Mouse (Mus musculus) spleen, adult 12 weeks (tissue): ENCODE data around the gene Chd9.
"Not testable (repeated sequence)": the region's sequence is repeated elsewhere in the genome, so short reads cannot be mapped to it uniquely, and the experiment has no call there.

Experiments
- DNase-seq: peaks from one replicate; pipeline ENCODE4 v3.0.0; 2022; ENCODE audit warnings: low spot score

Gene Chd9

GRCm38 (mm10) chr8:90871375-90872080, 43.4 kb downstream of the Chd9 start:
- no peak for DNase-seq

DNA sequence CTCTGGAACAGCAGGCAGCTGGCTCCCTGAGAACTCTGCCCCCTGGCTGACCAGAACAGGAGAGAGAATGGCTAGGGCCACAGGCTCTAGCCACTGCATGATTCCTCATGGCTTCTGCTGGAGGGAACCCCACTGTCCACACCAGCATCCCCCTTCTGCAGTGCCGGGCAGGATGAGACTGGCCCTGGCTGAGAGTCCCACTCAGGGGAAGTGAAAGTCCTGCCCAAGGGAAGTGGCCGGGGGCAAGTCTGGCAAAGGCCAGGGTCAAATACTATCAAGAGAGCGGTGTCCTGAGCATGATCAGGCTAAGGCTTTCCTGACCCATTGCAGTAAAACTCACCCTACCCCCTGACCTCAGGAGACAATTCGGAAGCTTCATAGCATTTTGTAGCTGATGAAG, 44.9 kb downstream of the Chd9 start:
- DNase-seq, result no peak

- DNase-seq, result no peak
Observed at GRCm38 (mm10) chr8:90876213-90876721, 48.1 kb downstream of the Chd9 start.

DNA sequence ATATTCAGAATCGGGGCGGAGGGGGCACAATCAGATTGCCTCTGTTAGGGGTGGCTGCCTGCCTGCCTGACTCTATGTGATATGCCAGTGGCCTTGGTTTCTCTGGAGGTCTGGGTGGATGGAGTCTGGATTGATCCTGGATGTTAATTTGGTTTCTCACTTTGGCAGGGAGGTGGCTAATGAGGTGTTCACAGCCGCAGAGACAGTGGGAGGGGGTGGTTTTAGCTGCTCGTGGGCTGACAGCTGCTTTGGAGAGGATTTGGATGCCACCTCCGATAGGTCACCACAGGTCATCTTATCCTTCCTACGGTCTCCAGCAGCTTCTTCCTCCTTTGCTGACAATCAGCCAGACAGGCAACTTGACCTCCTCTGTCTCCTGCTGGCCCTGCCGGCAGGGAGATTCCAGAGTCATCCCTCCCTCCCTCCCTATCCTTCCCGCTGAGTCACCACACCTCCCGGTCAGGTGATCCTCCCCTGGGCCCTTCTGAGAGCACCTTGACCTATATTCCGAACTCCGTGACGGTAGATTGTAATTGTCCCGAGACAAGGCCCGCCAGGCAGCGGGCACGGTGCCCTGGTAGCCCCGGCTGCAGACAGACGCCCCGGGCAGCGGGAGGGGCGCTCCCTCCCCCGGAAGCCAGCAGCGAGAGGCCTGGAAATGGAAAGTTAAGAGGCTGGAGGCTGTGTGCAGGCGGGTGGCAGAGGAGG, 48.7 kb downstream of the Chd9 start:
- peak; percentile 30 for DNase-seq

GRCm38 (mm10) chr8:90877430-90877975, 49.4 kb downstream of the Chd9 start:
- no peak for DNase-seq

DNA sequence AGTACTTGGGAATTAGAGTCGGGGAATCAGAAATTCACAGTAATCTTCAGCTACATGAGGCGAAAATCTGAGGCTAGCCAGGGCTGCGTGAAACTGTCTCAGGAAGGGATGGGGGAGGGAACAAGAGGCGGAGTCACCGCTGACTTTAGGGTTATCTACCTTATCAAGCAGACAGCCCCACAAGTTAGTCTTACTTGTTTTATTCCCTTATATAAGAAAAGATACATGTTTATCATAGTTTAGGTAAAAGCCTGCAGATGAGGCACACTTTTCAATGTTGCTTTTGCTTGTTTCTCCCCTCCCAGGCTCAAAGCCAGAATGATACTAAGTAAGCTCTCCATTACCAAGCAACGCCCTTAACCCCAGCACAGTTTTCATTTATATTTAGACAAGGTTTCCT, 50.4 kb downstream of the Chd9 start:
- no peak for DNase-seq

GRCm38 (mm10) chr8:90880041-90880440, 51.9 kb downstream of the Chd9 start:
- no peak for DNase-seq

DNA sequence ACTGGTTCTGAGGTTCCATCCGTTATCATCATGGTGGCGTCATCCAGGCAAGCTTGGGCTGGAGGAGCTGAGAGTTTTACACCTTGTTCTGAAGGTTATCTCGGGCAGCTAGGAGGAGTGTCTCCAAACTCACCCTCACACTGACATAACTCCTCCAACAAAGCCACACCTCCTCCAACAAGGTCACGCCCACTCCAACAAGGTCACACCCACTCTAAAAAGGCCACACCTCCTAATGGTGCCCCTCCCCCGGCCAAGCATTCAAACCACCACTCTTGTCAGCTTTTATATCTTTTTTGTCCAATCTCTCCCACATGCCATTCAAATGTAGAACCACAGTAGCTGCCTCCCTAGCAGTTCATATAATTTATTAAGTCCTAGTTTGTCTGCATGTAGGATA, 53.0 kb downstream of the Chd9 start:
- no peak for DNase-seq

- no peak for DNase-seq
Observed at GRCm38 (mm10) chr8:90882088-90882691, 54.0 kb downstream of the Chd9 start.

DNA sequence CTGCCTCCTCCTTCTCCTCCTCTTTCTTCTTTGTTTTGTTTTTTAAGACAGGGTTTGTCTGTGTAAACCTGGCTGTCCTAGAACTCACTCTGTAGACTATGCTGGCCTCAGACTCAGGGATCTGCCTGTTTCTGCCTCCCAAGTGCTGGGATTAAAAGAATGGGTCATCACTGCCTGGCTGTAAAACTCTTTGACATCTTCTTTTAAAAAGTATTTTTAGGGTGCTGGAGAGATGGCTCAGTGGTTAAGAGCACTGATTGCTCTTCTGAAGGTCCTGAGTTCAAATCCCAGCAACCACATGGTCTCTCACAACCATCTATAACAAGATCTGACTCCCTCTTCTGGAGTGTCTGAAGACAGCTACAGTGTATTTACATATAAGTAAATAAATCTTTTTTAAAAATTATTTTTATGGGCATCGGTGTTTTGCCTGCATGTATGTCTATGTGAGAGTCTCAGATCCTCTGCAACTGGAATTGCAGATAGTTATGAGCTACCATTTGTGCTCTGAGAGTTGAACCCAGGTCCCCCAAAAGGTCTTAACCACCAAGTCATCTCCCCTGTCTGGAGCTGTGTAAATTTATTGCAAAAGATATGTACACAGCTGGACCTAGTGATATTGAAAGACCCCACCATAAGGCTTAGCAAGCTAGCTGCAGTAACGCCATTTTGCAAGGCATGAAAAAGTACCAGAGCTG, 57.7 kb downstream of the Chd9 start:
- DNase-seq, result no peak

DNA sequence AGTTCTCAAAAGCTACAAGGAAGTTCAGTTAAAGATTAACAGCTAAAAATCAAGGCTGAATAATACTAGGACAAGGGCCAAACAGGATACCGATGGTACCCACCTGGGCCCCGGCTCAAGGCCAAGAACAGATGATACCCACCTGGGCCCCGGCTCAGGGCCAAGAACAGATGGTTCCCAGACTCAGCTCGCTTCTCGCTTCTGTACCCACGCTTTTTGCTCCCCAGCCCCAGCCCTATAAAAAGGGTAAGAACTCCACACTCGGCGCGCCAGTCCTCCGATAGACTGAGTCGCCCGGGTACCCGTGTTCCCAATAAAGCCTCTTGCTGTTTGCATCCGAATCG, 58.2 kb downstream of the Chd9 start:
- DNase-seq, result not testable (repeated sequence)

DNA sequence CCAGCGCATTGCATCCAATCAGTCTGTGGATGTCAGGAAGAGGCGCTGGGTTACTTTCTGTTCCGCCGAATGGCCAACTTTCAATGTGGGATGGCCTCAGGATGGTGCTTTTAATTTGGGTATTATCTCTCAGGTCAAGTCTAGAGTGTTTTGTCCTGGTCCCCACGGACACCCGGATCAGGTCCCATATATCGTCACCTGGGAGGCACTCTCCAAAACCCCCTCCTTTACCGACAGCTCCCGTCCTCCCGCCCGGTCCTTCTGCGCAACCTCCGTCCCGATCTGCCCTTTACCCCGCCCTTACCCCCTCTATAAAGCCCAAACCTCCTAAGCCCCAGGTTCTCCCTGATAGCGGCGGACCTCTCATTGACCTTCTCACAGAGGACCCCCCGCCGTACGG, 59.2 kb downstream of the Chd9 start:
- DNase-seq, result not testable (repeated sequence)

DNA sequence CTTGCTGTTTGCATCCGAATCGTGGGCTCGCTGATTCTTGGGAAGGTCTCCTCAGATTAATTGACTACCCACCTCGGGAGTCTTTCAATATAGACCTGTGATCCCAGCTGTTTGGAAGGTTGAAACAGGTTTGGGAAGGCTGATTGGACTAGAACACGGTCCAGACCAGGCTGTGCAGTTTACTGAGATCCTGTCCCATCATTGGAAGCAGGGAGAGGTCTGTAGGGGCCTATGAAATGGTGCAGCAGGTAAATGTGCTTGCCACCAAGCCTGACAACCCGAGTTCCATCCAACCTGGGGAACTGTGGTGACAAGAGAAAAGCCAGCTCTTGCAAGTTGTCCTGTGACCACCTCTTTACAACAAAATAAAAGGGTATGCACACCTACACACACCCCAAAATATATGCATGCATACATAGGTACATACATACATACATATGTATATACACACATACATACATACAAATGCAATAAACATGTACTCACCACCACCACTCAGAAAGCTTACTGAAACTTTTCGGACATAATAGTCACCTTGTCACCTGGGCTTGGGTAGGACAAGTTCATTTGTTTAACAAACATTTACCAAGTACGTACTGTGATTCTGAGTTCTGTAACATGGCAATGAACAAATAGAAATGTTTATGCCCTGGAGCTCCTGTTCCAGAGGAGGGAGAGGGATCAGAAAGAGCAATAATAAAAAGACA, 63.9 kb downstream of the Chd9 start:
- no peak for DNase-seq

DNA sequence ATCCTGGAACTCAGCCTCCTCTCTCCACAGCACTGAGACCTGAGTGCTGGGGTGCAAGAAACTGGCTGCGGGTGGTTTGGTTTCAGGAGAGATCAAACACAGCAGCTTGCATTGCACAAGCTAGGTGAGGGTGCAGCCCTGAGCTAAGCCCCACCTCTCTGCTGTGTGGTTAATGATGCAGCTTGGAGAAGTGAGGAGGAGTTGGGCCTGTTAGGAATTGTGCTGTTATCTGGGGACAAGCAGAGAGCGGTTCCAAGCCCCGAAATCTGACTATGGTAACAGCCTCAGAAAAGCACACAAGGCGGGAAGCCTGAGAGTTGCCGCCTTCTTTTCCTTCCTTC, 64.4 kb downstream of the Chd9 start:
- no peak for DNase-seq

DNA sequence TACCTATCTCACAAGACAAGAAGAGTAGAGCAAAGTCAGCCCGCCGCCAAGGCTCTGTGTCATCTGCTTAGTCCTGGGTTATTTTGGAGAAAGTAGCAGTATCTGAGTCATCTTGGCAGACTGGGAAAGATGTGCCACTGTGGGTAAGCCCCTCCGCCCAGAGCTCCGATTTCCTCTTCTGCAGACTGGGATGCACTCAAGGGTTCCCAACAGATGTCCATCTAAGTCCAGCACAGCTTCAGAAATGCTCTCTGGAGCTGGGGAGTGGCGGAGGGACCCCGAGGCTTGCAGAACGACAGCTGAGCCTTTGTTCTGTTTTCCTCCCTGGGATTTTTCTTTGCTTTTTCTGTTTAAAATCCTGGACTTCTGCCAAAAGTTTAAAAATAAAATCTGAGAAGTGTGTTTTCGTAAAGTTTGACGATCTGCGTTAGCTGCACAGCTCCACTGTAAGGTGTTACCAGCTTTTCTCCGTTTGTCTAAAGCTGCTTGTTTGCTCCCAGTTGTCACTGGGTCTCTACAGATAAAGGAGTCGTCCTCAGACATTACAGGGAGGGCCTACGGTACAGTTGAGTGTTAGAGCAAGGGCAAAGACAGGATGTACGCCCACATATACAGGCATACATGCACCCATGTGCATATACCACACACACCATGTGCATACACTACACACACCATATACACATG, 66.2 kb downstream of the Chd9 start:
- DNase-seq, result no peak

DNA sequence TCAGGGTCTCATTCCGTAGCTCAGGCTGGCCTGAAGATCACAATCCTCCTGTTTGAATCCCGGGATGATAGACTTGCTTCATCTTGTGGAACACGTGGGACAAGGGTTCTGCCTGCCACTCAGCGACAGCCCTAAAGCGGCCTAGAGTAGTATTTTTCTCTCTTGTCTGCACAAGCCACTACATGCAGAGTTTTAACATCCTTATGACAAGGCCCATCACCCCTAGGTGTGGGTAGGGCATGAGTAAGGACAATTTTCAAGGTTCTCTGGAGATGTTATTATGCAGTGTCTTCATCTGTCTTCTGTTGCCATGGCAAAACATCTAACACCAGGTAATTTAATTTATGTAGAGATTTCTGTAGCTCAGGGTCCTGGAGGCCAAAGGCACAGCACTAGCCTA, 69.2 kb downstream of the Chd9 start:
- no peak for DNase-seq

DNA sequence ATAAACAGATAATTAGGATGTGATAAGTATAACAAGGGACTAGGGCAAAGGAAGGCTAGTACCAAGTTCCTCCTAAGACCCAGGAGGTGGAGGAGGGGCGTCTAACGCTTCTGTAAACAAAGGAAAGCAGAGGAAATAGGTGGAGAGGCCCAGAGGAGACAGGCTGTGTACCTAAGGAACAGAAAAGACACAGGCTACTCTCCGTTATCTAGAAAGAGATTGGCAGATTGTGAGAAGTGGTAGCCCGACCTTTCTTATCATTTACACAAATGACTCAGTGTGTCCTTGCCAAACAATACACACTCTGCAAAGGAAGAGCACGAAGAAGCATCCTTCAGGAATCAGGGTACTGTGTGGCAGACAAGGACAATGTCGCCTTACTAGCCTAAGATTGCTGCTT, 70.4 kb downstream of the Chd9 start:
- DNase-seq, result no peak

DNA sequence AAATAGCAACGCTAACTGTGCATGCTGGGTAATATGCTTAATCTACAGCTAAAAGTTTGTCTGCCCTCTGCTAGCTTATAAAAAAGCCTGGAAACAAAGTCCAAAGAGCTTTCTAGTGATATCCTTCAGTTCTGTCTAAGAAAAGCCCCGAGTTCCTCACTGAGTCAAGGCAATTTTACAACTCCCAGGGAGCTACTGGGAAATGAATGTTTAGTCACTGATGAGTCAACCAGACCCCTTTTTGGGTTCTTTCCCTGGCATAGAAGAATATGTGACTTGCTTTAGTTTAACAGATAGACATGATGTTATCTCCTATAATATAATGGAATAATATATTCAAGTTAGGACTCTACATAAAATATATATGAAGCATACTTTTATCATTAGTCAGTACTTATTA, 73.8 kb downstream of the Chd9 start:
- DNase-seq, result no peak

DNA sequence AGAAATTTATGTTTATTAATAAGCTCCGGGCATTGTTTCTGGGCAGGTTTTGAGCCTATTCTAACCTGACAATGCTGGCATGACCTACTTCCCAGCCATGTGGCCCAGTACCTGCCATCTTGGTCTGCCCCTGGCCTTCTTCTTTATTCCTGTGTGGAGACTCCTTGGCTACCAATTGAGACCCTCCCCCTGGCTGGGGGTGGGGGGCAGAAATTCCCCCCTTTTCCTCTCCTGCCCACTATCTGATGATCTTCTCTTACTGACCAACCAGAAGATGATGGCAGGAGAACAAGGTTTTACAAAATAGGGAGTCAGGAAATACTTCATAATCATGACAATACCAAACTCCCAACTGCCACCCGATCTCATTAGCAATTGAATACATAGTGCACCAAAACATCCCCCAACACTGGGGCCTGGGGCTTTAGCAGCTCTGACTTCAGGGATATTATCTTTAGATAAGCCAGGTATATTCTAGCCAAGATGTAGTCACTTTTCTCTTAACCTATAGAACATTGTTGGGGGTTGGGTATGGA, 76.1 kb downstream of the Chd9 start:
- DNase-seq, result no peak

- no peak for DNase-seq
Observed at GRCm38 (mm10) chr8:90906922-90907321, 78.8 kb downstream of the Chd9 start.

GRCm38 (mm10) chr8:90907516-90907847, 79.3 kb downstream of the Chd9 start:
- DNase-seq, result no peak
